Mouse (Mus musculus) cortical plate, adult 2 months (tissue): ENCODE measurements around the gene Ago3.

ENCODE experiments used
- CTCF ChIP-seq: fragments of 200-500 bp; IDR thresholded peaks from 2 replicates; pipeline ENCODE4 v1.5.1; 2011; ENCODE audit warnings: mild to moderate bottlenecking, control low read depth, low read length; ENCODE audit not compliant: insufficient read depth; ENCODE audit errors: extremely low read depth
- POLR2A ChIP-seq: fragments of 200-500 bp; IDR thresholded peaks from 2 replicates; pipeline ENCODE4 v1.6.1; 2011; ENCODE audit warnings: mild to moderate bottlenecking, low read length, control low read depth; ENCODE audit not compliant: insufficient read depth; ENCODE audit errors: extremely low read depth

GRCm38 (mm10) chr4:126321111-126321853 is 108.1 kb downstream of the Ago3 start, which contains the start of gene Adprhl2:
- TF ChIP-seq CTCF (peak; percentile 99), POLR2A (peak; percentile 63)
